Mouse (Mus musculus): ENCODE measurements at regions not wholly inside any gene's neighbourhood (a gene's known extent, or its start where the extent isn't known, plus 50 kb on each side); places are given as distances from the start of the nearest gene placed in this dataset.
"Not testable (repeated sequence)": the region's sequence is repeated elsewhere in the genome, so short reads cannot be mapped to it uniquely, and the experiment has no call there.

DNA sequence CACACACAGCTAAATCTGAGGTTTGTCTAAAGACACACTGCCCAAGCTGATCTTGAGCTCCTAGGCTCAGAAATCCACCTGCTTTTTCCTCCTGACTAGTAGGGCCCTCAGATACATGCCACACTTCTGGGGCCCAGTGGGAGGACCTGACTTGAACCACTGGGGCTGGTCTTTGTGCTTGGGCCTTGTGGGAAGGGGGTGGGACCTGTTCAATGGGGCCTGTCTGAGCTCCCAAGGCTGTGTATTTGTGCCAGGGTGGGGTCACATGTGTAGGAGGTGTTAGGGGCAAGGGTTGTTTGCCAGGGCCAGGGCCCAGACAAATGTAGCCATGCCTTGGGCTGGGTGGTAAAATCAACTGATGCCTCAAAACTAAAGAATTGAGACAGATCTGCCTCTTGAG is 56.8 kb downstream of the Gm8765 start:
- not testable (repeated sequence) for DNase-seq (ENCODE audit: low read depth)

DNA sequence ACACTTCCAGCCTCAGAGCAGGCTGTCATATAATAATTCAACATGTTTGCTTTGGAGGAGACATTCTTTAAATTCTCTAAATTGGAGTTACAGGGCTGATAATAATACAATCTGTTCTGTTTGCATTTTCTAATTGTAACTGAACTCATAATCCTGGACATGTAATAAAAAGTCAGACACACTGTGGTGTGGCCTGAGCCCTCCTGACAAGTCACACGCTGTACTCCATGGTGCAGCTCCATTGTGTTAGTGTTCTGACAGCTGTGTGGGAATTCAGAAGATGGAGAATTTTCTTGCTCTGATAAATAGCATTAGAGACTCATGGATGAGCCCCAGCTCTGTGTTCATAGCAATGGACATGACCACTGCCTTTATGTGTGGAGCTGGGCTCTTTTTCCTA is 58.2 kb downstream of the Gm8765 start:
- not testable (repeated sequence) for DNase-seq (ENCODE audit: low read depth)

DNA sequence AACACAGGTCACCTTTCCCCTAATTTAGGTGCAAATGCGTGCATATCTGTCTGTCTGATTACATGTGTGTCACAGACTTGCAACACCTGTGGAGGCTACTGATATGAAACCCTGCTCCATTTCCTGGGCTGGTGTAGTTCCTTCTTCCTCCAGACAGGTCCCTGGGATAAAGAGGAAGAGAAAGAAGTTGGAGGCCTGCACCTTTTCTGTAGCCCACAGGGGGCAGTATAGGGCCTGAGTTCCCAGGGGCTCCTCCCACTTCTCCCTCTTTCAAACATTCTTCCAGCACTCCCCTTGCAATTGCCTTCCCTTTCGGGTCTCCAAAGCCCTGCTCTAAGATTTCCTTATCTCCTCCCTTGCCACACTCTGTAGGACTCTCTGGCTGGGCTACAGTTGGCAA is 66.5 kb downstream of the Gm8765 start:
- DNase-seq (ENCODE audit: low read depth), result no peak

DNA sequence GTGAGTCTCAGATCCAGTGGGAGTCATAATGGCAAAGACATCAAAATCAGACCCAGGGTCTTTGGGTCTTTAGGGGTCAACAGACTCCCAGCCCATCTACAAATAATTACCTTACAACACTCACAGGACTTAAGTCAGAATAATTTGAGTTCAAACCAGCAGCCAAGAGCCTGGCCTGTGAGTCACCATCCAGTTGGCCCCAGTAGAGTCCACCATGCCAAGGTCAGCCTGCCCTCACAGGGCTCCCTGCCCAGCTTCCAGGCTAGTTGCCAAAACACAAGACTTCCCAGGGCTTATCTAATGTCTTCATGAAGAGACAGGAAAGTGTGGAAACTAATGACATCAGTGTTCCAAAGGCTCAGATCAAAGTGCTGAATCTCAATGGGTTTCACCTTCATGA is 81.9 kb downstream of the Gm8765 start:
- not testable (repeated sequence) for DNase-seq (ENCODE audit: low read depth)

DNA sequence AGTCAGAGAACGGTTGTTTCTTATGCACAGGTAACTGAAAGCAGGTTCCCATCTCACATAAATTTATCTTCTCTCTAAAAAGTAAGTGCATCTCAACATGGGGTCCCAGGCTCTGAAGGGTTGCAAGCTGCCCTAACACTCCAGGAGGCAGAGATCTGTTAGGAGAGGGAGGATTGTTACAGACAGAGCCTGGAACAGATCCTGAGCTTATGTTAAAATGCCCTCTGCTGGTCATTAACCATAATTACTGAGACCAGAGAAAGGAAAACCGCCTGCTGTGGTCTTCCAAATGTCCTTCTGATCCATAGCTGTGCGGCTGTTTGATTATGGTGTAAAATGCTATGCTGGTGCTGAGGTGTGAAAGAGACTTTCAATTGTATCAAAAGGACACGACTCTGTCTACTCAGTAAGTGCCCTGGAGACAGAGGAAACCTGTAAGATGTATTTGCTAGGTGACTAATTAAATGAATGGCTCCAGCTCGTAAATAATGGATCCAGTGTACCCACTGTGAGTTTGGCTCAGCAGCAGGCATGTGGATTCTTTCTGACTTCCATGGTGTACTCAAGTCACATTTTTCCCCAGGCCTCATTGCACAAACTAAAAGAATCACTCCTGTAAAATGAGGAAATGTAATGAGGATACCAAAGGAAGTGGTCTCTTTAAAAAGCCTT is 131.9 kb downstream of the Gm8765 start:
- DNase-seq (ENCODE audit: low read depth), result peak; percentile 18

Measured in 416B (cell line).